Mouse (Mus musculus): ENCODE measurements around the gene Olfr1311.
"Not testable (repeated sequence)": the region's sequence is repeated elsewhere in the genome, so short reads cannot be mapped to it uniquely, and the experiment has no call there.

Olfr1311 gene

DNA sequence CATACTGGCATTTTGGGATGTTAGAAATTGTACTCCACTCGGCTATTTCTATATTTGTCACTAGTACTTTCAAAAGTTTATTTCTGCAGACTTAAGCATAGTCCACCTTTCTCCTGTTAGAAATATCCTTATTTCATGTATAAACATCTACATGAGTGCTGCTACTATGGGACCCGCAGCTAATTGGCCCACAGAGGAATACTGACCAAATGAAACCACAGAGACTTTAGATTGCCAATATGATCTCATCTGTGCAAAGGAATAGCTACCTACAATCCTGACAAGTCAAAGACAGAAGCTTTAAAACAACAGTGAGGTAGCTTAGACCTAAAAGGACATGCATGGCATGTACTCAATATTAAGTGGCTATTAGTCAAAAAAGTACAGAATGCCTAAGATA is at the start of gene Olfr1311:
Olfr1311 (minus strand) TSS at position 101 of the 400 bp plus-strand sequence.
- no peak for DNase-seq

DNA sequence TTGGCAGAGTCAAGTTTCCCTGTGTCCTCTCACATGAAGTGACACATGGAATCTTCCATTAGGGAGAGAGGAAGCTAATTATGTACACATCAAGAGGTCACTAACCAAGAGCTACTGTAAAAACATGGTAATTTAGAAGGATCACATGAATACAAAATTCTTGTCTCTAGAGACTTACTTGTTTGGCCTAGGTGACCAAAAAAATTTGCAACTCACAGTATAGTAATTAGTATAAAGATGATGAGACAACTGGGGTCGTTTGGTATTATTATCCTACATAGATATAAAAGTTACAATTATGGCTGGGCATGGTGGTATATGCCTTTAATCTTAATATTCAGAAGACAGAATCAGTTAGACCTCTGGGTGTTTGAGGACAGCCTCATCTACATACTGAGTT is 25.9 kb upstream of the Olfr1311 start, which contains the start of gene Olfr1312:
Olfr1312 (minus strand) TSS at position 101 of the 400 bp plus-strand sequence.
- no peak for DNase-seq

DNA sequence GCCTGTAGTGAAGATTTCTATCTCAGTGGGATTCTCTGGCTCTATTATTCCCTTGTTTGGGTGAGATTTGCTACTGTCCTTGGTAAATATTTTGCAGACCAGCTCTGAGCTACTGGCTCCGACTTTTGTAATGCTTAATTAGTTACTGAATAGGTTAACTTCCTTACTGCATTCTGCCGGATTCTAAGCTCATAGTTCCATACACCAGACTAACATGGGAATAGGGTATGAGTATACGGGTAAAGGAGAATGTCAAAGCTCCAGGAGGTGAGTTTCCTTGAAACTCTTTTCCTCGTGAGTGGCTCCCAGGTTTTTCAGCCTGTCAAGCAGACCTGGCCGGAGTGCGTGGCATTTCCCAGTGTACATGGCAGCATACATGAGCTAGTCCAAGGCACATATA is 2.8 kb upstream of the Olfr1311 start:
- DNase-seq = not testable (repeated sequence)

DNA sequence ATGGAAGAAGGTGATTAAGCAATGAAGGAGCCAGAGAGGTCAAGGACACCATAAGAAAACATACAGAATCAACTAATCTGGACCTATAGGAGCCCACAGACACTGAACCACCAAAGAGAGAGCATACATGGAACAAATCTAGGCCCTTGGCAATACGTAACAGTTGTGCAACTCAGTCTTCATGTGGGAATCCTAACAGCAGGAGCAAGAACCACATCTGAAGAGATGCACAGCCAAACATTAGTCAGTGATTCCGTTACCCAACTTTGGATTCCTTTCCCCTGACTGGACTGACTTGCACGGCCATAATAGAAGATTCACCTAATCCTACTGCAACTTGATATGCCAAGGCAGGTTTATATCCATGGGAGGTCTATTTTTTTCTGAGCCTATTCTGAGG is 9.3 kb downstream of the Olfr1311 start:
- no peak for DNase-seq

DNA sequence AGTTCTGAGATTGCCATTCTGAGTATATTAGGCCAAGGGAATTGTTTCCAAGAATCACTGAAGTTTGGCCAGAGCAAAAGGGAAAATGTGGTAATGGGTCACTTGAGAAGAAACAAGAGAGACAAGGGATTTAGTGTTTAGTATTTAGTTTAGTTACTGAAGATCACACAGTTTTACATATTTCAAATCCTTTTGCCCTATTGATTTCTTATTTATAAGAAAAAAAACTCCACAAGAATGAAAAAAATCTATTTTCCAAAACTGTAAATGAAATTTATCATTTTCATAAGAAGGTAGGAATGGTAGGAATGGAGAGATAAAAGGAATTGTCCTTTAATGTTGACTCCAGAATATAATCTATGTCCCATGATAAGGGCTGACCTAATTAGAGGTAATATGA is 11.6 kb downstream of the Olfr1311 start, which contains the start of gene Olfr1310:
Olfr1310 (minus strand) TSS at position 101 of the 400 bp plus-strand sequence.
- DNase-seq = no peak

DNA sequence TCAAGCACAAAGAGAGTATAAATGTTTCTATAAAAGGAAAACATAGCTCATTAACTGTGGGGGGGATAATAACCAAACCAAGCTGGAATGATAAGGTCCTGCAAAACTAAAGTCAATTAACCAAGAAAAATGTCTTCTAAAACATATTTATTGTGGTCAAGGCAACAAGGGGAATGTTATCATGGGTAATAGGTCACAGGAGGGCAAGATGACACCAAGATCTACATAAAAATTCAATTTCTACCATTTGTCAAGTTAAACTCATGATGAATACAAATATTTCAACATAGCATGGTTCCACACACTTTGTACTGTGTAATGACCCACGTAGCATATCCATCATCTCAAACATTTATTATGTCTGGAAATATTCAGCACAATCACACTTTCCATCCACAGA is 34.0 kb downstream of the Olfr1311 start, which contains the start of gene Olfr1309:
Olfr1309 (minus strand) TSS at position 101 of the 400 bp plus-strand sequence.
- DNase-seq = no peak

Measured in lung, adult 18-20 months (tissue).